Mouse (Mus musculus): ENCODE data around the gene Med24.

Gene Med24

GRCm38 (mm10) chr11:98672482-98672881 is 56.8 kb downstream of the Med24 start:
- no peak for TF ChIP-seq GATA4 (IDR thresholded peaks at IDR 0.05; ENCODE audit: insufficient replicate concordance, low read length)

- TF ChIP-seq GATA4 (IDR thresholded peaks at IDR 0.05; ENCODE audit: insufficient replicate concordance, low read length), result no peak
These were observed 57.4 kb downstream of the Med24 start for GRCm38 (mm10) chr11:98671857-98672256.

GRCm38 (mm10) chr11:98671284-98671815 is 57.9 kb downstream of the Med24 start:
- no peak for TF ChIP-seq GATA4 (IDR thresholded peaks at IDR 0.05; ENCODE audit: insufficient replicate concordance, low read length)

- no peak for TF ChIP-seq GATA4 (IDR thresholded peaks at IDR 0.05; ENCODE audit: insufficient replicate concordance, low read length)
These were observed 60.3 kb downstream of the Med24 start for GRCm38 (mm10) chr11:98668984-98669383.

- TF ChIP-seq GATA4 (IDR thresholded peaks at IDR 0.05; ENCODE audit: insufficient replicate concordance, low read length), result no peak
These were observed 65.1 kb downstream of the Med24 start, which contains the start of gene Gsdma for GRCm38 (mm10) chr11:98664091-98664490. TSS of gene Gsdma (plus strand) at chr11:98664351.

GRCm38 (mm10) chr11:98660517-98660916 is 68.7 kb downstream of the Med24 start:
- no peak for TF ChIP-seq GATA4 (IDR thresholded peaks at IDR 0.05; ENCODE audit: insufficient replicate concordance, low read length)

Data from liver, adult (tissue).